Mouse (Mus musculus) small intestine, adult 2 months (tissue): ENCODE results near the gene Ing1.

Experiments used
- CTCF ChIP-seq: fragments of 200-500 bp; IDR thresholded peaks from 2 replicates; pipeline ENCODE4 v1.5.1; 2012; ENCODE audit warnings: low read depth, mild to moderate bottlenecking, control low read depth, inconsistent platforms, low read length, moderate library complexity, mixed read lengths; ENCODE audit not compliant: insufficient replicate concordance, insufficient read length; ENCODE audit errors: extremely low read depth
- POLR2A ChIP-seq: fragments of 200-500 bp; IDR thresholded peaks from 2 replicates; pipeline ENCODE4 v1.6.1; 2012; ENCODE audit warnings: low read depth, mild to moderate bottlenecking, control low read depth, inconsistent platforms, low read length, moderate library complexity

- TF ChIP-seq CTCF: no peak
- no peak for TF ChIP-seq POLR2A
These were observed 20.9 kb upstream of the Ing1 start for GRCm38 (mm10) chr8:11534494-11534893.
